Mouse (Mus musculus) embryo, embryonic 10 days (tissue): ENCODE results near the gene Ugt1a6a.

ENCODE experiments used
- DNase-seq: peaks from one replicate; pipeline ENCODE4 v3.0.0-alpha.2; 2015; ENCODE audit warnings: low spot score

The Ugt1a6a gene

DNA sequence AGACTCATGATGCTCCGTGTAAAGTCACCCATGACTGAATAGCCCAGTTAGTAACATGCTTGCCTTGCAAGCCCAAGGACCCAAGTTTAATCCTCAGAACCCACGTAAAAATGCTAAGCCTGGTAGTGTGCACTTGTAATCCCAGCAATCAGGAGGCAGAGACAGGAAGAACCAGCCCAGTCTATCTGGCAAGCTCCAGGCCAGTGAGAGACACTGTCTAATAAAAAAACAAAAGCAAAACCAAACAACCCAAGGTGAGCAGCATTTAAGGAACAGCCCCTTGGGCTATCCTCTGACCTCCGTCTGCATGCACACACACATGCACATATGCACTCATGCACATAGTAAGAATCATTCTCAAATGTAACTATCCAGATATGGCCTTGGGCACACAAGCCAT lies 95.0 kb downstream of the Ugt1a6a start:
- DNase-seq = no peak

- DNase-seq = no peak
These were observed 95.4 kb downstream of the Ugt1a6a start for GRCm38 (mm10) chr1:88229986-88230385.

- DNase-seq = no peak
These were observed 95.8 kb downstream of the Ugt1a6a start for GRCm38 (mm10) chr1:88230421-88230820.

DNA sequence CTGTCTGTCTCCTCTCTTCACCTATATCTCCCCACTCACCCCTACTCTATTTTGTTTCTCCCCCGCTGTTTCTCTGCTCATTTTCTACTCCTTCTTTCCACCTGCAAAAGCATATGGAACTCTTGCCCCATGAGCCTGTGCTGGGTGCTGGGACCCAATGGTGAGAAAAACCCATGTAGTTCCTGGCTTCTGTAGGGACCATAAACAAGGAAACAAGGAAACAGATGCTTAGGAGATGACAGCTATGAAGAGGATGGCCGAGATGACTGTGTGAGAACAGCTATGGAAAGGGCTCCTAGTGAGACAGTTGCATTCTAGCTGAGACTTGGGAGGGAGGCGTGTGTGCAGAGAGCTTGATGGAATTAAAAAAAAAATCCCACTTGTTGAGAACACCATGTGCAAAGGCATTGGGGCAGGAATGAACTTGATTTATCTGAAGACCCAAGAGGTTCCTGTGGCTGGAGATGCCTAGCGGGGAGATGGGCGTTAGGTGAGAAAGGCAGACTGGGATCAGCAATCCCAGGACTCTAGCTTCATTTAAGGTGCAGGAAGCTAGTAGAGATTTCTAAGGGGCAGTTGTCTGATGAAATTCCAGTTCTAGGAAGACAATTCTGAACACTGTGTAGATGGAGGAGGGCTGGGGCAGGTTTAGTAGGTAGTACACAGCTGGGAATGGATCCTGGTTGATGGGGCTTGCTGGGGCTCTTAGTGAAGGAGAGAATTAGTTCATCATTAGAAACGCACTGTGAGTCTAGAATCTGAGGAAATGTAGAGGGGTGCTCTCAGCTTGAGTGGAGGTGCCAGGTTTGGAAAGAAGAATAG lies 96.6 kb downstream of the Ugt1a6a start:
- no peak for DNase-seq

- no peak for DNase-seq
These were observed 97.3 kb downstream of the Ugt1a6a start for GRCm38 (mm10) chr1:88231803-88232499.

DNA sequence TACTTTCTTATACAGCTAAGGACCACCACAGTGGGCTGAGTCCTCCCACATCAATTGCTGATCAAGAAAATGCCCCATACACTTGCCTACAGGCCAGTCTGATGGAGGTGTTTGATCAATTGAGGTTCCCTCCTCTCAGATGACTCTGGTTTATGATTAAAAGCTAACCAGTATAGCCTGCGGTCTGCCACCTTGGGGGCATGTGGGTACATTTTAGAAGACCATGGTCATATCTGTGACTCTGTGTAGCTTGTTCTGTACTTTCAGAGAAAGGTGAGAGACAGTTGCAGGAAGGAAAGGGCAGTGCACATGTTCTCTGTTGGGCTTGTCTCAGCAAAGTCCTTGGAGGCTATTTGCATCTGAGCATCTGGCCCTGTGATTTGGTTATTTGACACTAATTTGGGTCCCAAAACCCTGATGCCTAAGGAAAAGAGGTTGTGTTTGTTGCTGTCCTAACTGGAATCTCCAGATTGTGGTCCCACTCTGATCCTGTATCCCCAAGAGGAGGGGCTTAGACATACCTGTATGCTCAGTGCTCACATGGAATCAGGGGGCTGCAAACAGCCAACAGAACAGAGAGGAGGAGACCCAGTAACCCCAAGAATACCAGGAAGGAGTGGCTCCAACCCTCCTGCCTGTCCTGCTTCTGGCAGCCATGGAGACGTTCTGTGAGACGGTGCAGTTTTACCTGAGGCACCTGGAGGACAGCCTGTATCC lies 98.2 kb downstream of the Ugt1a6a start:
- DNase-seq = no peak

- no peak for DNase-seq
These were observed 99.0 kb downstream of the Ugt1a6a start for GRCm38 (mm10) chr1:88233421-88234247.

DNA sequence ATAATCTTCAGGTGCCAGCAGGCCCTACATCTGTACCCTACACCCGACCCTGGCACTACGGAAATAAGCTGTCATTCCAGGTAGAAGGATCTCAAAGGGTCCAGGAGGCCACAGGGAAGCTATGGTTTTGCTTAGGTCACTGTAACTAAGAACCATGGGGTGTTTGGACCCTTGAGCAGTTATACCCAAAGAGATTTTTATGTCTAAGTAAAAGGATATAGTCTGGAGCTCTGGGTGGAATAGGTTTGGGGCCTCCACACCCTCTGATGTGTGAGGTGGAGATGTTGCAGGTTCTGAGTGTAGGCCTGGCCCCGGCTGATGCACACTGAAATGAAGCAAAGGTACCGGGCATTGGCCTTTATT lies 99.6 kb downstream of the Ugt1a6a start:
- DNase-seq = no peak

GRCm38 (mm10) chr1:88234646-88235045 lies 100.0 kb downstream of the Ugt1a6a start:
- no peak for DNase-seq

DNA sequence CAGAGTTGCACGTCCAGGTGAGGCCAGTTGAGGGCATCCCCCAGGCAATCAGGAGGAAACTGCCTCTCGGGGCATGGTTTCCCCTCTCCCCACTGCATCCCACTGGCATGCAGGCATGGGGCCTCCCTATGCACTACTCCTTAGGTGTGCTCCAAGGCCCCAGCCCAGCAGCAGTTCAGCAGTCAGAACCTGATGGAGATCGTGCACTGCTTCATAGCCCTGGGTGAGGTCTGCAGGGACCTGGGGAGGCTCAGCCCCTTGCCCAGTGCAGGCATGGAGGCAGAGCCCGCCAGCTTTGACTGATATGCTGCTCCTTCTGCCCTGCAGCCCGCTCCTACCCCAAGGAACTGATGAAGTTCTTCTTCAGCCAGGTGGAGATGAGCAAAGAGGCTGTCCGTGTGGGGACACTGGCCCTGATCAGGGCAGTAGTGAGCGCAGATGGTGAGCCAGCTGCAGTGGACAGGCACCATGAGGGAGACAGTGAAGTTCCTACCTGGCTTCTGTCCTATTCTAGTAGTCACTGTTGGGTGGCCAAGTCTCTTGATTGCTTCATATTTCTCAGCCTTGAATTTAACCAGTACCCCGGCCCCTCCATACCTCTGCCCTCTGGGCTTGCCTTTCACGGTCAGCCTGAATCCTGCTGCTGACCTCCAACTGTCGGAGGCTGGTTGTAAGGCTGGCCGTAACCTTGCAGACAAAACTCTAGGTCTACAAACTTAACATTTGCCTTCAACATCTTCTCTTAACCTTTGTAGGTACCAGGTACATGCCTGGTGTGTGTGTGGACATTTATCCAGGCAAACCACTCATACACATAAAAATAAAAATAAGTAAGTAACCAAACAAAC lies 100.7 kb downstream of the Ugt1a6a start:
- DNase-seq = no peak

GRCm38 (mm10) chr1:88235894-88236415 lies 101.3 kb downstream of the Ugt1a6a start:
- no peak for DNase-seq

- DNase-seq = no peak
These were observed 102.7 kb downstream of the Ugt1a6a start for GRCm38 (mm10) chr1:88237311-88237710.

DNA sequence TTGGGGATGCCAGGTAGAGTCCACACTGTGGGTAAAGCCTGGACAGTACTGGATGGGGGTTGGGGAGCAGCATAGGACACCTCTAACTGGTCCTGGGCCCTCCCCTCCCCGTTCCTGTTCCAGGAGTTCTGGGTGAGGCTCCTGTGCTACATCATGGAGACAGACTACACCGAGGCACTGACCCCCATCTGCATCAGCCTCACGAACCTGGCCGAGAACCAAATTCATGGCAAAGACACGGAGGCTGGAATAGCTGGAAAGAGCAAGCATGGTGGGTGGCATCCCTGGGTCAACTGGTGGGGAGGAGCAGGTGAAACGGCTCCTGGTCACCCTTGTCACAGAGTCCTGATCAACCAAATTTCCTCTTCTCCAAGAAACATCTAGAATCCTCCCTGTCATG lies 104.2 kb downstream of the Ugt1a6a start:
- no peak for DNase-seq

DNA sequence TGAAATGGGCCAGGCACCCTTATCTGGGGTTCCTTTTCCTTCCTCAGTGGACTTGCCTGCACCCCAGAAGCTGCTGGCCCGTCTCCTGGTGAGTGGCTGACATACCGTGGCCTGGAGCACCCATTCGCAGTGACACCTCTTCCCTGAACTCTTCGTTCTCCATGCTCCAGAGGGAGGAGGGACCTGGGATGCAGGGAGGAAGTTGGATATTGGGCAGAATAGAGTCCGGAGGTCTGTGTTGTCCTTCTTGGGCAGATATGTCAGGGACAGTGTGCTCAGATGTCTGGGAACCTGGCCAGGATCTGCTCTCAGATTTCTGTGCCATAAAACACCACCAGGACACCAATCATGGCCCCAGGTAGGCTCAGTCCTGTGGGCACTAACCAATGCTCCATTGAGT lies 105.5 kb downstream of the Ugt1a6a start:
- DNase-seq = no peak

DNA sequence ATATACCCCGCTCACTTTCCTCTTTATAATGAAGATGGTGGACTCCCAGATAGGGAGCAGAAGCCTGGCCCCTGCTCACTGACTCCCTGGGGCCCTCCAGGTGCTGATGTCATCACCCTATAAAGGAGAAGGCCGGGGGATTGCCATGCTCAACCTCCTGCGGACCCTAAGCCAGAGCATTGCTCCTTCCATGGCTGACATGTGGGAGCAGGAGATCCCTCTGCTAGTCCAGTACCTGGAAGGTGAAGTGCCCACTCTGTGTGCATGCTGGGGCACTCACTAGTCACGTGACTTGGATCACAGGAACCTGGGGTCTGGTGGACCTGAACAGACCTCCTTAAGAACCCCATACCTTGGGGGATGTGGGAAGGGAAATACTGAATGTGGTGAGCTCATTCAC lies 106.0 kb downstream of the Ugt1a6a start:
- DNase-seq = no peak

- no peak for DNase-seq
These were observed 109.3 kb downstream of the Ugt1a6a start for GRCm38 (mm10) chr1:88243861-88244260.

DNA sequence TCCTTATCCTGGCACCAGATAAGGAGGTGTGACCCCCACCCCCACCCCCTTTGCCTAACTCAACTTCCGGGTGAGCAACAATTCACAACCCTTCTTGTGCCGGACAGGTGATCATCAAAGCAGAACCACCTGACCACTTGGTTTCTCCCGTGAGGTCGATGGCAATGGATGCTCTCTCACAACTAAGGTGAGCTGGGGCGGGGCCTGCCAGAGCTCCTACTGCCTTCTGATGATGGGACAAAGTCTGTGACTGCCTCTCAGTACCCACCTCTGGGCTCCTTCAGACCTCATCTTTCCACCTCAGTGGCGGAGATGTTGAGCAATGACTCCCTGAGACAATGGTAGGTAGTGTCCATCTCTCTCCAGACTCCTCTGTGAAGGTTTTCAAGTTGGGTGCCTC lies 111.3 kb downstream of the Ugt1a6a start:
- DNase-seq = no peak

DNA sequence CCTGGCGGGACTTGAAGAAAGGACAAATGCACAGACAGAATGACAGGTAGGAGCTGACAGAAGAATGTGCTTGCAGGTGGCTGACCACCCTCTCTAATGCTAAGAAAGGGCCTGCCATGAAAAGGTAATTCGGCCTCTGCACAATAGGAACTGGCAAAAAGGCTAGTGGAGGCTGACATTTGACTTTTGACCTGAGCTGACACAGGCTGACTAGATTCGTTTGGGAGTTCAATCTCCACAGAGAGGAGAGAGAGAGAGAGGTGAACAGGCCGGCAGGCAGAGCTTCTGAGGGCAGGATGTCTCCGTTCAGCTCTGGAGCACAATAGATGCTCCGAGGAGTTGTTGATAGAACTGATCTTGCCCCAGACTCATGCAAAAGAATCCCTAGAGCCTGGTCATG lies 111.8 kb downstream of the Ugt1a6a start:
- DNase-seq = no peak

- no peak for DNase-seq
These were observed 113.1 kb downstream of the Ugt1a6a start for GRCm38 (mm10) chr1:88247660-88248059.

DNA sequence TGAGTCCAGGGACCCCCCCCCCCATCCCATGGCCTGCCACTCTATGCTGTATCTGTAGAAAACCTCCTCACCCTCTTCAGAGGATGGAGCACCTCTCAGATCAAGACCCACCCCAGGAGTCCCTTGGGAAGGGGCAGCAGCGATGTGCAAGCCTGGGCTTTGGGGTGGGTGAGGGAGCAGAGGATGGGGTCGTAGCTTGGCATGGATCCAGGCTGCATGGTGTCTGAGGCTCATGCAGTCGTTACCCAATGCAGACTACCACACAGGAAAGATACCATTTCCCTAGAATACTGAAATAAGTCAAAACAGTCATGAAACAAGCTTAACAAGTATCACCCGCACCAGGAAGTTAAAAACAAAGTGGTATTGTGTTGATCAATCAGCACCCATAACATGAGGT lies 114.0 kb downstream of the Ugt1a6a start:
- DNase-seq = no peak

DNA sequence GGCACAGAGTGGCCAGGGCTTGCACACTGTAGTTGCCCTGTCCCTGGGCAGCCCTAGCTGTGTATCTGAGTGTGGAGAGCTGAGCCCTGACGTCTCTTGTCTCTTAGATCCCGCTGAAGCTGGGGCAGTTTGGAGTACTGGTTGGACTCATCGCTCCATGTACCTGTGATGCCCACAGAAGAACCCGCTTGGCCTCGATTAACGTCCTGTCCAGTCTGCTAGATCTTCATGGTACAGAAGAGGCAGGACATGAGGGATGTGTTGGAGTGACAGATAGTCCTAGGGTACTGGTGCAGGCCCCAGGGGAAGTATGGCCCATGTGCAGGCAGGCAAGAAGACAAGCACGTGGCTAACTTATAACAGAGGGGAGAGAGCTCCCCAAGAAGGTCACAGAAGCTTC lies 115.0 kb downstream of the Ugt1a6a start:
- DNase-seq = no peak
